Mouse (Mus musculus) brain, embryonic 14.5 days (tissue): ENCODE measurements at regions not wholly inside any gene's neighbourhood (a gene's known extent, or its start where the extent isn't known, plus 50 kb on each side); places are given as distances from the start of the nearest gene placed in this dataset.

Experiments used
- CTCF ChIP-seq: fragments of 200-500 bp; IDR thresholded peaks from 2 replicates; pipeline ENCODE4 v1.5.1; 2012; ENCODE audit warnings: inconsistent platforms, mild to moderate bottlenecking, moderate library complexity, borderline replicate concordance; ENCODE audit not compliant: insufficient read depth, insufficient read length; ENCODE audit errors: extremely low read depth
- POLR2A ChIP-seq: fragments of 200-500 bp; IDR thresholded peaks from 2 replicates; pipeline ENCODE4 v1.6.1; 2012; ENCODE audit warnings: mild to moderate bottlenecking, inconsistent platforms, borderline replicate concordance; ENCODE audit not compliant: poor library complexity, insufficient read depth, insufficient read length, severe bottlenecking; ENCODE audit errors: extremely low read depth

DNA sequence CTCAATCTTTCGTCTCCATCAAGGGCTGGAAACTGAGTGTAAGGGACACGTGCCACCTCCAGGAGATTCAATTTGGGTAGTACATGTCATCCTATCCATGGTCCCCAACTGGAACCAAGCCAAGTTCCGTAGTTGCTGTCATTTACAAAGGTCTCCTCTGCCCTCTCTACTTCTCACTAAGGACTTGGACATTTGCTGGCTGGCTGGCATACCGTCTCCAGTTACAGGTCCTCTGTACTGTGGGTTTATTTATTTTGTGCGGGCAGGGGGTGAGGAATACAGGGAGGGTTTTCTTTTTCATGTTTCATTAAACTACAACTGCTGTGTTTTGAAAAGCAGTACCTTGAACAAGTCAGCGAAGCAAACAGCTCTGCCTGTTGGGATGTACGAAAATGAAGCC is 55.7 kb upstream of the Stx16 start:
- TF ChIP-seq POLR2A (no peak), CTCF (no peak)
